Mouse (Mus musculus) effector memory CD4-positive, alpha-beta T cell, adult 5 months (primary cell): ENCODE data around the gene Epha10. TPM values are rescaled to one million over a fixed set of nuclear protein-coding genes. Genes with fewer than 3 reads are reported as not detected.

Experiments used
- polyA plus RNA-seq: library from polyadenylated mRNA; unstranded; fragments of 100-300 nt; shearing (Covaris generic); gene quantifications from one replicate; pipeline ENCODE4 v1.2.1, GENCODE M21; 2017

Epha10 gene
- polyA plus RNA-seq: not detected

GRCm38 (mm10) chr4:124880599-124880998 lies at the start of gene Epha10:
Gene Epha10, plus strand, starts transcription at chr4:124880899.

GRCm38 (mm10) chr4:124850261-124850913 lies 30.3 kb upstream of the Epha10 start, which contains the start of gene Yrdc:
Gene Yrdc, plus strand, starts transcription at chr4:124850679.

GRCm38 (mm10) chr4:124850933-124851658 lies 29.6 kb upstream of the Epha10 start, which contains the start of gene 1110065P20Rik:
Gene 1110065P20Rik, minus strand, starts transcription at chr4:124851196.

GRCm38 (mm10) chr4:124861283-124862188 lies 19.2 kb upstream of the Epha10 start, which contains the start of gene Maneal:
Gene Maneal, minus strand, starts transcription at chr4:124862171.

GRCm38 (mm10) chr4:124936613-124937471 lies 56.1 kb downstream of the Epha10 start, which contains the start of gene 9930104L06Rik:
Gene 9930104L06Rik, plus strand, starts transcription at chr4:124937048.

GRCm38 (mm10) chr4:124939211-124939610 lies 58.5 kb downstream of the Epha10 start, which contains the start of gene Cdca8:
Gene Cdca8, minus strand, starts transcription at chr4:124939311.

Other genes with a start within 250 kb of the Epha10 start
- 0.60 TPM for gene Pou3f1, start 224.1 kb upstream of the Epha10 start, polyA plus RNA-seq
- 33.9 TPM for gene Utp11, start 187.3 kb upstream of the Epha10 start, polyA plus RNA-seq
- gene Fhl3, start 180.2 kb upstream of the Epha10 start, polyA plus RNA-seq: 0.67 TPM
- 71.4 TPM for gene Sf3a3, start 166.1 kb upstream of the Epha10 start, polyA plus RNA-seq
- 130 TPM for gene Inpp5b, start 139.0 kb upstream of the Epha10 start, polyA plus RNA-seq
- gene Mtf1, start 78.8 kb upstream of the Epha10 start, polyA plus RNA-seq: 21.6 TPM
- 155 TPM for gene Yrdc, start 30.2 kb upstream of the Epha10 start, polyA plus RNA-seq
- gene 1110065P20Rik, start 29.7 kb upstream of the Epha10 start, polyA plus RNA-seq: 19.3 TPM
- 1.5 TPM for gene Maneal, start 18.7 kb upstream of the Epha10 start, polyA plus RNA-seq
- 8.0 TPM for gene 9930104L06Rik, start 56.1 kb downstream of the Epha10 start, polyA plus RNA-seq
- 2.4 TPM for gene Cdca8, start 58.4 kb downstream of the Epha10 start, polyA plus RNA-seq
- gene Rspo1, start 105.5 kb downstream of the Epha10 start, polyA plus RNA-seq: not detected
- gene Gnl2, start 135.7 kb downstream of the Epha10 start, polyA plus RNA-seq: 94.3 TPM
- not detected for gene Dnali1, start 184.8 kb downstream of the Epha10 start, polyA plus RNA-seq
- gene Snip1, start 185.8 kb downstream of the Epha10 start, polyA plus RNA-seq: 33.1 TPM
- gene Meaf6, start 204.2 kb downstream of the Epha10 start, polyA plus RNA-seq: 42.2 TPM
- gene Zc3h12a, start 246.9 kb downstream of the Epha10 start, polyA plus RNA-seq: 165 TPM